Mouse (Mus musculus): Measurements from ENCODE around the gene Cbll1.
A peak's percentile ranks its signal among the peaks of the same experiment; 100 is the strongest.
"Not testable (repeated sequence)": the region's sequence is repeated elsewhere in the genome, so short reads cannot be mapped to it uniquely, and the experiment has no call there.

Cbll1 gene

DNA sequence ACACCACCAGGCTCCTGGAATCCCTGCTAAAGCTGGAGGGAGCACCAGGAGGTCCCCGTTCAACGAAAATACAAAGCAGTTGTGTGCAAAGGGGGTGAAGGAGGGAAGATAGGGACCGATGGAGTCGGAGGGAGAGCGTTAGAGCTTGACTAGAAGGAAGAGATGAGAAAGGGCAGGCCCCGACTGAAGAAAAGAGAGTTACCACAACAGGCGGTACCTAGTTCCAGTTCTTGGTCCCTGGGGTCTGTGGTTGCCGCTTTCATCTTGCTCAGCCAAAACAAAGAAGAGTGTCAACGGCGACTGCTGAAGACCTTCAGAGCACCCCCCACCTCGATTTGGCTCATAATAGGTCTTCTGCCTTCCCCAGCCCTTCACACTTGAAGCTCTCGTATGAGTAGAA lies 780 bp upstream of the Cbll1 start:
- no peak for DNase-seq (ENCODE audit: low read depth in 2 of 2, low spot score in 2 of 2)

- DNase-seq (ENCODE audit: low read depth in 2 of 2, low spot score in 2 of 2): no peak
Measured at GRCm38 (mm10) chr12:31498936-31499313, 491 bp downstream of the Cbll1 start.

- DNase-seq (ENCODE audit: low read depth in 2 of 2, low spot score in 2 of 2): no peak
Measured at GRCm38 (mm10) chr12:31486431-31486830, 13.0 kb downstream of the Cbll1 start.

- DNase-seq (ENCODE audit: low read depth in 2 of 2, low spot score in 2 of 2): not testable (repeated sequence)
Measured at GRCm38 (mm10) chr12:31478182-31478581, 21.2 kb downstream of the Cbll1 start.

- no peak for DNase-seq (ENCODE audit: low read depth in 2 of 2, low spot score in 2 of 2)
Measured at GRCm38 (mm10) chr12:31462615-31463014, 36.8 kb downstream of the Cbll1 start.

- DNase-seq (ENCODE audit: low read depth in 2 of 2, low spot score in 2 of 2): no peak
Measured at GRCm38 (mm10) chr12:31461371-31461770, 38.0 kb downstream of the Cbll1 start.

DNA sequence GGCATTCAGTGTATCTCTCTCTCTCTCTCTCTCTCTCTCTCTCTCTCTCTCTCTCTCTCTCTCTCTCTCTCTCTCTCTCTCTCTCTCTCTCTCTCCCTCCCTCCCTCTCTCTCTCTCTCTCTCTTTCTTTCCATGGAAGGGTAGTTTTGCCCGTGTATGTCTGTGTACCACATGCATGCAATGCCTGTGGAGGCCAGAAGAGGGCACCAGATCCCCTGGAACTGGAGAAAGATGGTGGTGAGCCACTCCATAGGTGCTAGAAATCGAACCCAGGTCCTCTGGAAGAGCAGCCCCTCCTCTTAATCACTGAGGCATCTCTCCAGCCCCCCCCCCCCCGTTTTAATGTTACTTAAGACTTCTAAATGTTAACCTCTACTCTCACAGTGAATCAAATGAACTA lies 39.1 kb downstream of the Cbll1 start:
- DNase-seq (ENCODE audit: low read depth in 2 of 2, low spot score in 2 of 2): peak in 1 of 2 experiments; percentile 7

- no peak for DNase-seq (ENCODE audit: low read depth in 2 of 2, low spot score in 2 of 2)
Measured at GRCm38 (mm10) chr12:31458474-31458873, 40.9 kb downstream of the Cbll1 start.

- no peak for DNase-seq (ENCODE audit: low read depth in 2 of 2, low spot score in 2 of 2)
Measured at GRCm38 (mm10) chr12:31456271-31456670, 43.1 kb downstream of the Cbll1 start.

DNA sequence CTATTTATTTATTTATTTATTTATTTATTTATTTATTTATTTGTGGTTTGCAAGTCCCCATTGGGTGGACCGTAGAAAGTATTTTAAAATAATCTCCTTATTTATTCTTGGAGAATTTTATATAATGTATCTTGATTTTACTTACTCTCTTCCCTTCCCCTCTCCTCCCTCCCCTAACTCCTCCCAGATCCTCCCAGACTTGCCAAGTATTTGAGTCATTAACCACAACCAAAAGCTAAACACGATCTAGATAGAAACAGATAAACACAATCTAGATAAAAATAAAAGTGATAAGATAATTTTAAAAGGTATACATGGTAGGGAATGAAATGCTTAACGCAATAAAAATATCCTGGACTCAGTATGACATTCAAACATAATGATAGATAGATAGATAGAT lies 50.1 kb downstream of the Cbll1 start:
- DNase-seq (ENCODE audit: low read depth in 2 of 2, low spot score in 2 of 2): no peak

- DNase-seq (ENCODE audit: low read depth in 2 of 2, low spot score in 2 of 2): no peak
Measured at GRCm38 (mm10) chr12:31444827-31445226, 54.6 kb downstream of the Cbll1 start.

DNA sequence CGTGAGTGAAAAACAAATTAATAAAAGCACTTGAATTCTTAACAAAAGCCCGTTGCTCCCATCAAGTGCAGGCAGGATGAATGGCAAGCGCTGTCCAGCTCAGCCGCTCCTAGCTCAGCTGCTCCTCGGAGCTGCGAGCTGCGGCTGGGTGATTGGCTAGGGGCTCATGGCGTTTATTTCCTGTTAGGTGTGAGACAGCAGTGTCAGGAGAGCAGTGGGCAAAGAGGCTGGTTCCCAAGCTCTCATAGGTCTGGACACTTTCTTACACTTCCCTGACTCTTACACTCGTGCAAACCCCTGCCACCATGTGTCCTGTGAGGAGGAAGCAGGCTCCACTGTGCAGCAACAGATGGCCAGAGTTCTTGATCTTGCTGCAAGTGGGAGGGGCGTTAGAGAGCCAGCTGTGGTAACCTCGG lies 55.3 kb downstream of the Cbll1 start:
- no peak for DNase-seq (ENCODE audit: low read depth in 2 of 2, low spot score in 2 of 2)

DNA sequence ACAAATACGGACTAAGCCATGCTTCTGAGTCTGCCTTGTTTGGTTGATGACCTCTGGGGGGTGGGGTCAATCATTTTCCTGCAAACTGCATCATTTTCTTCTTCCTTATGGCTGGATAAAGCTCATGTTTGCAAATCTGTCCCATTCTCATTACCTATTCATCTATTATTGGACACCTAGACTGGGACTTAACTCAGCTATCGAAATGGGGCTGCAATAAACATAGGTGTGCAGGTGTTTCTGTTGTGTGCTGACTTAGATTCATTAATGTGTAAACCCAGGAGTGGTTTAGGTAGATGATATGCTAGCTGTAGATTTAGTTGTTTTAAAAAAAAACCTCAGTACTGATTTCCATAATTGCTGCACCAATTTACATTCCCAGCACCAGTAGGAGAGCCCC lies 59.8 kb downstream of the Cbll1 start:
- no peak for DNase-seq (ENCODE audit: low read depth in 2 of 2, low spot score in 2 of 2)

GRCm38 (mm10) chr12:31437791-31438190 lies 61.6 kb downstream of the Cbll1 start:
- no peak for DNase-seq (ENCODE audit: low read depth in 2 of 2, low spot score in 2 of 2)
